Mouse (Mus musculus) liver, adult 2 months (tissue): Measurements from ENCODE around the gene Tmcc3. TPM values are rescaled to one million over a fixed set of nuclear protein-coding genes. Genes with fewer than 3 reads are reported as not detected.

Experiments used
- DNase-seq: peaks from one replicate; pipeline ENCODE4 v3.0.0-alpha.2; 2011; ENCODE audit warnings: low read depth, low spot score; ENCODE audit errors: extremely low read depth
- H3K27ac ChIP-seq: fragments of 200-500 bp; replicated peaks from 2 replicates; pipeline ENCODE4 v1.5.1; 2012; ENCODE audit warnings: low read depth, mild to moderate bottlenecking, control low read depth, inconsistent platforms, low read length; ENCODE audit not compliant: insufficient read depth
- H3K27me3 ChIP-seq: fragments of 200-500 bp; 2 replicates; pipeline ENCODE4 v1.6.1; 2012; ENCODE audit warnings: mild to moderate bottlenecking, moderate library complexity, low read length, inconsistent platforms; ENCODE audit not compliant: control insufficient read depth, insufficient read depth
- H3K36me3 ChIP-seq: fragments of 200-500 bp; 2 replicates; pipeline ENCODE4 v1.6.1; 2012; ENCODE audit warnings: low read length, inconsistent platforms; ENCODE audit not compliant: control insufficient read depth, insufficient read depth
- H3K4me1 ChIP-seq: fragments of 200-500 bp; 2 replicates; pipeline ENCODE4 v1.6.1; 2011; ENCODE audit warnings: low read length; ENCODE audit not compliant: control insufficient read depth, insufficient read depth
- H3K4me3 ChIP-seq: fragments of 200-500 bp; 2 replicates; pipeline ENCODE4 v1.5.1; 2011; ENCODE audit warnings: low read depth, mild to moderate bottlenecking, control low read depth, low read length, moderate library complexity; ENCODE audit not compliant: insufficient read depth
- H3K79me2 ChIP-seq: fragments of 200-500 bp; 2 replicates; pipeline ENCODE4 v1.6.1; 2012; ENCODE audit warnings: inconsistent platforms, mild to moderate bottlenecking, low read length, moderate library complexity; ENCODE audit not compliant: control insufficient read depth, insufficient read depth
- H3K9ac ChIP-seq: fragments of 200-500 bp; 2 replicates; pipeline ENCODE4 v1.6.1; 2012; ENCODE audit warnings: low read depth, mild to moderate bottlenecking, control low read depth, inconsistent platforms, low read length
- CTCF ChIP-seq: fragments of 200-500 bp; IDR thresholded peaks from 2 replicates; pipeline ENCODE4 v1.5.1; 2011; ENCODE audit warnings: low read depth, low read length, control low read depth
- POLR2A ChIP-seq: fragments of 200-500 bp; IDR thresholded peaks from 2 replicates; pipeline ENCODE4 v1.6.1; 2011; ENCODE audit warnings: low read length, control low read depth; ENCODE audit not compliant: insufficient read depth; ENCODE audit errors: extremely low read depth
- WGBS: fragments of 180-500 bp; shearing (Covaris S2); methylation state at CpG from one replicate; pipeline ENCODE4 v1.1.7; 2018; 5-methylcytosine and 5-hydroxymethylcytosine counted together
- polyA plus RNA-seq: library from polyadenylated mRNA; depleted of rRNA; stranded (reverse); fragments of >200 nt; gene quantifications from 2 replicates; pipeline ENCODE4 v1.2.3, GENCODE M21; 2012
- total RNA-seq: library from RNA; depleted of rRNA; stranded (reverse); fragments of >200 nt; gene quantifications from 2 replicates; pipeline ENCODE4 v1.2.3, GENCODE M21; 2014

Gene Tmcc3
- total and polyA plus RNA-seq, 2 experiments: 3.2 to 7.9 TPM

DNA sequence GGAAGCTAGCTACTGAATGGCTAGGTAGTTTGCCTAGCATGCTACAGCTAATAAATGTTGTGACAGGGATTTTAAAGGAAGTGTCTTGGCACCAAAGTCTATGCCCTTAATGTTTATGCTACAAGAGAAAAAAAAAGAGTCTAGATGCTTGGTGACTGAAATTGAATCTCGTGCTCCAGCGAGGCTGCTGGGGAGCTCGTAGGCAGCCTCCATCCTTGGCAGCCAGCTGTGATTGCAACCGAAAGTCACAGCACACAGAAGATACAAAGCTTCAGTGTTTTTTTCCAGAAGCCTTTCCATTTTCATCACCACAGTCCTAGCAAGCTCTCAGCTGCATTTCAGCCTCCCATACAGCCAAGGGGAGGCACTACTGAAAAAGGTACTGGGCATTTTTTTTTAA is 6.8 kb downstream of the Tmcc3 start:
- Histone ChIP-seq H3K9ac (no peak overlapping the region), H3K79me2 (no peaks in the 10 kb centered on the region), H3K4me3 (no peak overlapping the region), H3K27me3 (no peaks in the 10 kb centered on the region), H3K4me1 (no peaks in the 10 kb centered on the region), H3K36me3 (no peaks in the 10 kb centered on the region), H3K27ac (no peak overlapping the region)
- 77% methylated on average over 4 of the region's 4 CpGs for WGBS
- DNase-seq: no peak
- TF ChIP-seq POLR2A (no peak), CTCF (no peak)

DNA sequence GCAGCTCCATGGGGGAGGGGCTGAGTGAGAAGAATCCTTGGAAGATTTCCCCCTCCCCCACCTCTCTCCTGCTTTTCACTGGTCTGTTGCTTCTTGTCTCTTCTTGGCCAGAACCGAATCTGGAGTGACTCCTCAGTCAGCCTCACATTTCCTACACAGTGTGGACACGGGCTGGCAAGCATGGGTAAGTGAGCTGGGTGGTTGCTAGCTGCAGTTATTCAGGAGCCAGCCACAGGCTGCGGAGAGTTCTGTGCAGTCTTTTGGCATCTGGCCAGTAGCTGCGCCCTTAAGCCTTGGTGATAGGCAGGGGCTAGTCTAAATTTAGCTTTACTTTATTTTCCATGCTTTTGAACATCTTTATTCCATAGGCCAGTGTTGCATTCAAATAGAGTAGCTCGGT is 18.2 kb downstream of the Tmcc3 start:
- H3K27ac ChIP-seq: no peak overlapping the region
- no peaks in the 10 kb centered on the region for H3K36me3 ChIP-seq
- H3K4me3 ChIP-seq: no peak overlapping the region
- DNase-seq: no peak
- no peak overlapping the region for H3K9ac ChIP-seq
- TF ChIP-seq CTCF: no peak
- TF ChIP-seq POLR2A: no peak
- H3K4me1 ChIP-seq: no peaks in the 10 kb centered on the region
- 62% methylated on average over 5 of the region's 5 CpGs for WGBS
- H3K27me3 ChIP-seq: peaks cover 2% of the 10 kb centered on the region; the same call in 1 of the 2 replicates
- no peaks in the 10 kb centered on the region for H3K79me2 ChIP-seq

GRCm38 (mm10) chr10:94332358-94333137 is 20.8 kb downstream of the Tmcc3 start:
- TF ChIP-seq CTCF (peak; percentile 24; the same call in 1 of the 2 replicates), POLR2A (no peak)
- 86% methylated on average over 16 of the region's 16 CpGs for WGBS
- H3K9ac ChIP-seq: no peak overlapping the region
- no peak for DNase-seq
- no peak overlapping the region for H3K4me3 ChIP-seq
- no peak overlapping the region for H3K27ac ChIP-seq
- no peaks in the 10 kb centered on the region for H3K4me1 ChIP-seq
- no peaks in the 10 kb centered on the region for H3K36me3 ChIP-seq
- peaks cover 2% of the 10 kb centered on the region; the same call in 1 of the 2 replicates for H3K27me3 ChIP-seq
- no peaks in the 10 kb centered on the region for H3K79me2 ChIP-seq

- H3K27me3 ChIP-seq: peaks cover 2% of the 10 kb centered on the region; the same call in 1 of the 2 replicates
- no peak for TF ChIP-seq CTCF
- TF ChIP-seq POLR2A: no peak
- H3K4me1 ChIP-seq: no peaks in the 10 kb centered on the region
- no peaks in the 10 kb centered on the region for H3K36me3 ChIP-seq
- 87% methylated on average over 8 of the region's 8 CpGs for WGBS
- H3K79me2 ChIP-seq: no peaks in the 10 kb centered on the region
- no peak overlapping the region for H3K9ac ChIP-seq
- no peak overlapping the region for H3K4me3 ChIP-seq
- no peak for DNase-seq
- no peak overlapping the region for H3K27ac ChIP-seq
Observed at GRCm38 (mm10) chr10:94333328-94333727, 21.6 kb downstream of the Tmcc3 start.

DNA sequence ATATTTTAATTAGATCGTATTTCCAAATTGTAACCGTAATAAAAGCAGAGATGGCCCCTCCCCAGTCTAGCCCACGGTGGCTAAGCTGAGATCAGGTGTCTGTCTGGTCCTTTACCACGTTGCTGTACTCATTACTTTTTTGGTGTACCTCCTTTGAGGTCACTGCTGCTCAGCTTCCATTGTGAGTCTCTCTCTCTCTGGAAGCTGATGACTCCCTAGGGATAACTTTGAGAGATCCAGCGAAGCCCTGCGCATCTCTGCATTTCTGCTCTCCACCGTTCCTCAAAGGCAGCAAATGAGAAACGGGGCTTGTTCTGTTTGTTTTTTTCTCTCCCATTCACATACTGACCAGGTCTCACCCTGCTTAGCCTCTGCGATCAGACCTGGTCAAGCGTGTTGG is 23.3 kb downstream of the Tmcc3 start:
- Histone ChIP-seq H3K4me3 (no peak overlapping the region), H3K27ac (no peak overlapping the region), H3K4me1 (no peaks in the 10 kb centered on the region), H3K27me3 (peaks cover 2% of the 10 kb centered on the region; the same call in 1 of the 2 replicates), H3K36me3 (no peaks in the 10 kb centered on the region), H3K79me2 (no peaks in the 10 kb centered on the region), H3K9ac (no peak overlapping the region)
- TF ChIP-seq CTCF (no peak), POLR2A (no peak)
- WGBS: 85% methylated on average over 10 of the region's 10 CpGs
- DNase-seq: no peak

DNA sequence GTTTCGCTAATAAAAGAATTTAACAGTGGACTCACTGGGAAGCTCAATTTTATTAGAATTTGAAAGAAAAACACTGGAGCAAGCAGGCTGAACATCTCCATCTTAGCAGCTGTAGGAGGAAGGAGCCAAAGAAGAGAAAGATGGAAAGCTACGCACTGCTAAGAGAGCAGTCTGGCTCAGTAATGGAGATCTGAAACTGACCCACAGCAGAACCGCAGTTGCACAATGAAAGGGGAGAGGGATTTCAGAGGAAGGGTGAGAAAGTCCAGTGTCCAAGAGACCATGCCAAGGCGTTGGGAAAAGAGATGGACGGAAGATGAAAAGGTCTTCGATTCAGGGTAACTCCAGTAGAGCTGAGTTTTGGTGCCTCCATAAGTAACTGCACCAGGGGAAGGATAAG is 24.3 kb downstream of the Tmcc3 start:
- Histone ChIP-seq H3K27me3 (peaks cover 2% of the 10 kb centered on the region; the same call in 1 of the 2 replicates), H3K4me3 (no peak overlapping the region), H3K27ac (no peak overlapping the region), H3K4me1 (no peaks in the 10 kb centered on the region), H3K9ac (no peak overlapping the region), H3K79me2 (no peaks in the 10 kb centered on the region), H3K36me3 (no peaks in the 10 kb centered on the region)
- no peak for DNase-seq
- 84% methylated on average over 6 of the region's 6 CpGs for WGBS
- TF ChIP-seq POLR2A (no peak), CTCF (no peak)
